Mouse (Mus musculus) cerebellum, postnatal 36 days (tissue): ENCODE measurements around the gene Sgca.
A peak's percentile ranks its signal among the peaks of the same experiment; 100 is the strongest.
"Not testable (repeated sequence)": the region's sequence is repeated elsewhere in the genome, so short reads cannot be mapped to it uniquely, and the experiment has no call there.

ENCODE experiments used
- DNase-seq, 2 experiments: peaks; one replicate each; pipeline ENCODE4 v3.0.0; 2021 to 2022; ENCODE audit warnings: mixed read lengths in 2 of 2

Gene Sgca

DNA sequence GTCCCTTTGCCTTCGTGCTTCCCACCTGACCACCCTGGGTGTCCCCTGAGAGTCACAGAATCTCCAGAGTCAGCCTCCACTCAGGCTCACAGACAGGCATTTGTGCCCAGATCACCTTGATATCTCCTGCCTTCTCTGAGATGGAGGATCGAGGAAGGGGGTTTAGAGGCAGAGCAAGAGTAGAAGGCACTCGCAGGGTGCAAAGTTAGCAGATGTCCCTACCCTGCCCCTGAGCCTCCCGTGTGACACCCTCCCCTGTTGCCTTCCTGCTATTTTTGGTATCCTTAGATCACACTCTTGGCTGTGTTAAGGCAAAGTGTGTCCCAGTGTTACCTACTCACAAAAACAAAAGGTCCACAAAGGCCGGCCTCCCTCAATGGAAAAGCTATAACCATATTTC lies at the start of gene Sgca:
Gene Sgca, minus strand, starts transcription at position 129 of the 400 bp plus-strand sequence.
- no peak for DNase-seq

DNA sequence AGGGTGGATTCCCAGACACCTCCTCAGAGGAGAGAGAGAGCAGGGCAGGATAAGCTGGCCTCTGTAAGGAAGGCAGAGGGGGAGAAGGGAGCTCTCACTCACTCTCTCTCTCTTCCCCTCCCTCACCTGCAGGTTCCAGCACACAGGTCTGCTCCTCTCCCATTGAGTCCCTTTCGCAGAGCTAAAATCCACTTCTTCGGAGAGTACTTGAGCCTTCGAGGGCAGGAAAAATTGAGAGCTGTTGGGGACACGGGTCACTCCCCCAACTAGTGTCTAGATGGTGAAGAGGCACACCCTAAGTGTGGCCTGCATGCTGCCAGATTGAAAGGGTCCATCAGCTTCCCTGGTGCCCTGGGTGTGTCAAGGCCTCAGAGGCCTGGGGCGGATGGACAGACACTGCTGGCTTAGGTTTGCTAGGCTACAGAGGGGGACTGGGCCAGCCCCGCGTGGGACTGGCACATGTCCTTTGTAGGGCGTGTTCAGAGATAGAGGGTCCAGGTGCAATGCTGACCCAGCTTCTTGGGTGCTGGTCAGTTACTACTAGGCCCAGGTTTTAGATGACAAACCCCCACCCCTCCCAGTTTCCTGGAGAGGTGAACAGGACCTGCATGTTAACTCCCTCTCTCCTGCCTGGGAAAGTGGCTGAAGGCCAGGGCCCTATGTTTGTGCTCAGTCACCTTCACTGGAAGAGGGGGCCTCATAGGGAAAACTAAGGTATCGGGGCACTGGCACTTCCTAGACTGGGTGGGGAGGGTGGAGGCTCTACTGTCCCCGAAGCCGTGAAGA lies 49.3 kb upstream of the Sgca start:
- no peak for DNase-seq

DNA sequence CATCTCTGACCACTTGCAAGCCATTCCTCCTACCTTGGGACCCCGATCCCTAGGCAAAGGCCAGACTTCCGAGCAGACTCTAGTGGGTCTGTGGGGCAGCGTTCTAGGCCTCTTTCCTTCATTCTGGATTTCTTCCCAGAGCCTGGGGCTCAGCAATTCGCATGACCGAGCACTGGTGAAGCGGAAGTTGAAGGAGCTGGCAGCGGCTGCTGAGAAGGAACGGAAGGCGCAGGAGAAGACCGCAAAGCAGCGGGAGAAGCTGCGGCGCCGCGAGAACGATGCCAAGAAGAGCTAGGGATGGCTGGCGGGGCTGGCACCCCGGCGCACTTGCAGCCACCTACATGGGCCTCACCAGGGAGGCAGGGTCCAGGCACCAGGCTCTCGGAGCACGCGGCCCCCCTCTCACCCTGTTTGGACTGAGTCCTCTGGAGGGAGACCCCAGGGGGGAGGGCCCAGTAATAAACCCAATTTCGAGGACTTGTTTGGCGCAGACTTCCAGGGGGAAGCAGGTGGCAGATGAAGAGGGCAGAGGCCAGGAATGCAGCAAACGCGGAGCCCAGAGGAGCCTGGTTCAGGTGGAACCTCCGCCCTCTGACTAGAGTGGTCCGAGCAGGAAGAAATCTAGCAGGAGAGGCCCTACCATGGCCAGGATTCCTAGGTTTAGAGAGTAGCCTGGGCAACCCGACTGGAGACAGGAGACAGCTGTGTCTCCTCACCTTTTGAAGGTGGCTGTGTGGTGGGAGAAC lies 48.5 kb upstream of the Sgca start:
- DNase-seq = peak; percentile 92 to 93

DNA sequence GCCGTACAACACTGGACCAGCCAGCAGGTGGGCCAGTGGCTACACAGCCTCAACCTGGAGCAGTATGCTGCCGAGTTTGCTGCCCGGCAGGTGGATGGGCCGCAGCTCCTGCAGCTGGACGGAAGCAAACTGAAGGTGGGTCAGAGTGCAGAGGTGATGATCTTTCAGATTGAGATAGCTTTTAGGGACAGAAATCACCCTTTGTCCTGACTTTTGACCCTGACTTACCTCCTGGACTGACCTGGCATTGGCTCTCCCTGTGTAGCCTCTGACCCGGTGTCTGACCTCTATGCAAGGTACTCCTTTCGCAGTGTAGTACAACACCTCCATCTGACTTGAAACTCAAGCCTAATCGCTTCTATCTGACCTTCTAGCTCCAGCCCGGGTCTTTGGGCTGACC lies 47.4 kb upstream of the Sgca start:
- DNase-seq = no peak

- no peak for DNase-seq
Measured at GRCm38 (mm10) chr11:95022237-95022992, 46.3 kb upstream of the Sgca start.

GRCm38 (mm10) chr11:95015484-95015883 lies 39.4 kb upstream of the Sgca start:
- no peak for DNase-seq

DNA sequence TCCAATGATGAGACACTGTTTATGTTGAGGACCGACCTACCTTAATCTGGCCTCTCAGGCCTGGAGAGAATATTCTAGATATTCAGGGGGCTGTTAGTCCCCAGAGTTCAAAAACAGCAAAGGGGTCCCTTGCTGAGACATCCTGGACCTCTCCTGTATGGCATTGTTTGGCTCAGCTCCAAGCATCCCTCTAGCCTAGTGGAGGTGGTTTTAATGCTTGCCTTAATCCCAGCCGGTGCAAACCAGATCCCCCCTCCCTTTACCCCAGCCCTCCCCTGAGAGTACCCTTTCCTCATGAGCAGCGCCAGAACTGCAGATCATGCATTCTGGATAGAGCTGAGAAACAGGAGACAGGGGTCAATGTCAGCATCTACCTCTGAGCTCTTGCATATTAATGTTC lies 36.4 kb upstream of the Sgca start:
- DNase-seq = no peak

DNA sequence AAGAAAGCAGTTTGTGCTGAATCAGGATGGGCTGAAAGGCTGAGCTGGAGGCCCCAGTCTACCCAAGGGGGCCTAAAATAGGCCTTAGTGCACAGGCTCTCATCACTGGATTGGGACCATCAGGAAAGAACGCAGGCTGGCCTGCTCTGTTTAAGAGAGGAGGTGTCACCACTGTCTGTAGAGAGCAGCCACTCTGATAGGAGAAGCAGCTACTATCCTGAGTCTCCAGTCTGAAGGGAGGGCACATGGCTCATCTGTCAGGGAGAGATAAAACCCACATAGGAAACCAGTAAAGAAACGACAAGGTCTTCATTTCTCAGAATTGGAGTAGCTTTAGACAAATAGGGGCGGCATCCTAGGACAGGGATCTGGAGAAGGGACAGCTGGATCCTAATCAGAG lies 35.9 kb upstream of the Sgca start:
- DNase-seq = no peak

- DNase-seq = no peak
Measured at GRCm38 (mm10) chr11:95011416-95011815, 35.3 kb upstream of the Sgca start.

GRCm38 (mm10) chr11:95010841-95011403 lies 34.8 kb upstream of the Sgca start:
- DNase-seq = not testable (repeated sequence)

DNA sequence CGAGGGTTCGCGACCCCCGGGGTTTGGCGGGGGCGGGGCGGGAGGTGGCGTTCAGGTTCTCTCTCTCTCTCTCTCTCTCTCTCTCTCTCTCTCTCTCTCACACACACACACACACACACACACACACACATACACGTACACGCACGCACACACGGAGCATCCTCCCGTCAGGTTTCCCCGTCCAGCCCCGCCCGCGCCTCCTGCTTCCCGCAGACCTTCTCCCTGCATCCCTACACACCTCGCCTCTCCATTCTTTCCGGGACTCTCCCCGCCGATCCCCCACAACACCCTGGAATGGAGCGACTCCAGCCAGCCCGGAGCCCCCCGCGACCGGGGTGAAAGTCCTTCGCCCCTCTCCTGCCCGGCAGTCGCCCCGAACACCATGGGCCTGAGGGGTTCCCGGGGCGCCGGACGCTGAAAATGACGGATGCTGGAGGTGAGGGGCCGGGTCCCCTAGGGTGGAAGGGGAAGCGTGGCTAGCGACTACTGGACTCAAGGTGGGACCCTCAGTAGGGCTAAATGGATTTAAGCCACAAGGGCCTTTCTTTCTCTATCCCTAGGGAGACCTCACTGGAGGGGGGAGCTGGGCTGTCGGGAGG lies 34.1 kb upstream of the Sgca start:
- DNase-seq = peak; percentile 78 to 83

DNA sequence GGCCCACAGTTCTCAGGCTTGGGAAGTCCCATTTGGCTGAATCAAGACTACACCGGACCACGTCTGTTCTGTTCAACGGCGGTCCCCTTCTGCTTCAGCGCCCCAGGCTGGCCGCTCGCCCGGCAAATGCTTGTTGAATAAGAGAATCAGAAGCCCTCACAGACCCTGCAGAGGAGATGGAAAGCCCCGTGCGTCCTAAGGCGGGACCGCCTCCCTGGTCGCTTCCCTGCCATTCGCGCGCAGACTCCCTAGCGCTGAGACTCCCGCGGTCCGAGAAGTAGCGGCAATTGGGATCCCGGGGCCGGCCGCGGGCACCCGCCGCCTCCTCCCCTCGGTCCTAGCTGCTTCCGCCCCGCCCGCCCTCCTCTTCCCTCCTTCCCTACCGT lies 33.5 kb upstream of the Sgca start, which contains the start of gene Samd14:
Gene Samd14, plus strand, starts transcription at position 251 of the 386 bp plus-strand sequence.
- DNase-seq = peak; percentile 74 to 75

- no peak for DNase-seq
Measured at GRCm38 (mm10) chr11:95008661-95009628, 32.8 kb upstream of the Sgca start.

DNA sequence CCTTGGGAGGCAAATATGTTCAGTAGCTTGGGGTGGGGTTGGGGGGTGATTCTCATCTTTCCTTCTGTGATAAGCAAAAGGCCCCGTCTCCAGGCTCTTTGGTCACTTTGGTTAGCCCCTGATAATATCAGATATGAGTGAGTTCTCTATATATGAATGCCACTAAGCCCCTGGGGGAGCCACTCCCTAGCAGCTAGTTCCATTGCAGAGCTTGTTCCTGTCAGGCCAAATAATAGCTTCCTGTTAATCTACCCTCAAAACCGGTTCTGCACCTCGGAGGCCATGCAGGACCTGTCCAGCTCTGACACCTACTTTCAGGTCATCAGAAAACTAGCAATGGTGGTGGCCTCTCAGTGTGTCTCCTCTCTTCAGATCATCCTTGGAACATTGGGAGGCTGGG lies 31.3 kb upstream of the Sgca start:
- DNase-seq = no peak

DNA sequence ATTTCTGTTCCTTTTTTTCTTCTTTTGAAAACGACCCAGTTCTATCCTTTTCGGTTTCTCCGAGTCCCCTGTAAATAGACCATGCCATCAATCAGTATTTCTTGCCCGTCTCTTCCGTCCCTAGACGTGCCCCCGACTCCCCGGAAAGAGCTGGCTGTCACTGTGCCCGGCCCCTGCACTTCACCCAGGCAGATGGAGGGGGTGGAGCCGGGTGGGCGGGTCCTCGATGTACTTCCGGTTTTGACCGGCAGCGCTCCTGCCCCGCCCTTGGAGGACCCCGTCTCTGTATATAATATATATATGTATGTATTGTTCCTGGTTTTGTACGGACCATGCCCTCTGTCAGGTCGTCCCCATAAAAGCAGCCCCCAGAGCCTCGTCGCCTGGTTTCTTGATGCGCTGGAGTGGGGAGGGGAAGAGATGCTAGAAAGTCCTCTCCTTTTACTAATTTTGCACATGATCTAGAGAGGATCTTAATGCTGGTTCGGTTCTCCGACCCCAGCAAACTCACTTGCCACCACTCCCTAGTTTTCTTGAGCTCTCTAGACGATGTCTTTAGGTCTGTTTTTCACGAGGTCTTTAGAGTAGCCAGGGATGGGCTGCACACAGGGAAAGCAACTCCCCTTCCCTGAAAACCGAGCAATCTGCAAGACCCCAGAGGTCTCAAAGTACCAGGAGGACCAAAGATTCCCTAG lies 30.5 kb upstream of the Sgca start:
- DNase-seq = peak in 1 of 2 experiments; percentile 77

- no peak for DNase-seq
Measured at GRCm38 (mm10) chr11:95006038-95006437, 29.9 kb upstream of the Sgca start.

DNA sequence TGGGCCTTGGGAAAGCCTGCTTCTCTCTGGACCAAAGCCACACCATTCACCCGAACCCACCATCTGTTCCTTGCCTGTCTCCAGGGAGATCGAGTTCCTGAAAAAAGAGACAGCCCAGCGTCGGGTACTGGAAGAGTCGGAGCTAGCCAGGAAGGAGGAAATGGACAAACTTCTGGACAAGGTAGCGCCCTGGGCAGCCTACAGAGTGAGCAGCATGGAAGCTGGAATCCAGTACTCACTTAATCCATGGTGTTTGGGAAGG lies 28.7 kb upstream of the Sgca start:
- no peak for DNase-seq

DNA sequence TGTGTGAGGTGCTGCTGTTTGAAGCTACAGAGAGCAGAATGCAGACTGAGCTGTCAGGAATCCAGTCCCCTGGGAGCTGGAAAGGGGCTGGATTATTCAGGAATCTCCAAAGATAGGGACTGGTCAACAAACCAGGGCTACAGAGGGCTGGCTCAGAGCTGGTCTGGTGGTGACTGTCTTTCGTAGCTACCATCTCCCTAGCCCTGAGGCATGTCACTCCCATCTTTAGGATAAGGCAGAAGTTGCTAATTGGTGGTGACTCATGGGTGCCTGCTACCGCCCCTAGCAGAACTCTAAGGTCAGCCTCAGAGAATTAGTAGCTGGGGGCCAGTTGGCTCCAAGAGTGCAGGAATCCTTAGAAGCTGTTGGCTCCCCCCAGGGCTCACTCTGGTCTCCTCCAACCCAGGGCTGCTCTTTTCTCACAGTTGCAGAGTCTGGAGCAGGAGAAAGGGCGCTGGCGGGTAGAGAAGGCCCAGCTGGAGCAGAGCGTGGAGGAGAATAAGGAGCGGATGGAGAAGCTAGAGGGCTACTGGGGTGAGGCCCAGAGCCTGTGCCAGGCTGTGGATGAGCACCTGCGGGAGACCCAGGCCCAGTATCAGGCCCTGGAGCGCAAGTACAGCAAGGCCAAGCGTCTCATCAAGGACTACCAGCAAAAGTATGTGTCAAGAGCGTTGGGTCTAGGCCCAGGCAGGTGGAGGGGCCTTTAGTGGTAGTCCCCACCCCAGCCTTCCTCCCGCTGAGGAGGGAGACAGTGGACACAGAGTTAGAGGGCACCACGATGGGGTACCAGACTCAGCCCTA lies 28.2 kb upstream of the Sgca start:
- DNase-seq = no peak

DNA sequence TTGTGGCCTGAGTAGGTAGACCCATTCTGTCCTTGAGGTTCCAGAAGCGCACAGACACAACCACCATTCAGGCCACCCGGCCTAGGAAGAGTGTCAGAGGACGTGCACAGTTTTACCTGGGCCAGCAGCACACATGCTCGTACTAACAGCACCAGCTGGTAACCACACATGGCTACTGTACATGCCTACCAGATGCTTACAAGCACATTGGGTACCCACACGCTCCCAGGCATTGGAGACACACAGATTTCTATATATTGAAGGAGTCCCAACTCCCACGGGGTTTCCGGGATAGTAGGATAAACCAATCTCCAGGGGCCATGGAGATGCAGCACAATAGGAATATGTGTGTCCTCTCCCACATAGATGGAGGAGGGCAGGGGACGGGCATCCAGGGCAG lies 26.6 kb upstream of the Sgca start:
- no peak for DNase-seq
